Mouse (Mus musculus) embryonic fibroblast, embryonic 13.5 days (primary cell): ENCODE data around the gene Hs2st1.

ENCODE experiments used
- CTCF ChIP-seq: IDR thresholded peaks from 2 replicates; pipeline ENCODE4 v1.5.1; 2011; ENCODE audit warnings: mild to moderate bottlenecking, control low read depth, low read length, moderate library complexity, borderline replicate concordance; ENCODE audit not compliant: insufficient read depth
- POLR2A ChIP-seq: IDR thresholded peaks from 2 replicates; pipeline ENCODE4 v1.6.1; 2011; ENCODE audit warnings: low read depth, mild to moderate bottlenecking, control low read depth, low read length, moderate library complexity

DNA sequence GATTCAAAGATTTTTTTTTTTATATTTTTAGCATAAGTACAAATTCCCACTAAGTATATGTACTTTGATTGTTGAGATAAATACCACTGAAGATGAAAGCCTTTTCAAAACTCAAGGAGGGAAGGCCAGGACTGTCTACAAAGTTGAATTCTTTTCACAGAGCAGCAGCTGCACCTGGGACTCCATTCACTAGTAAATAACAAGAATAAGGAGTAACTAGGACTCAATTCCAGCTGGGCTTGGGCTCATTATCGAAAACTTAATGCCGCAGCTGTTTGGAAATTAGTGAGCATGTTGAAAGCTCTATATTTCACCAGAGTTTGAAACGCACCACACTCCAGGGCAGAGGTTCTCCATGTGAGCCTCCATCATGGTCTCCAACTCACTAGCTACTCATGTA, 98.0 kb downstream of the Hs2st1 start:
- TF ChIP-seq CTCF (no peak), POLR2A (no peak)
